Mouse (Mus musculus) megakaryocyte progenitor cell, adult 5-6 weeks (primary cell): ENCODE data around the gene Sorcs3. TPM values are rescaled to one million over a fixed set of nuclear protein-coding genes. Genes with fewer than 3 reads are reported as not detected.

Experiments used
- ATAC-seq: replicated peaks from 2 replicates; pipeline ENCODE4 v1.8.0; 2016; ENCODE audit warnings: mild to moderate bottlenecking, moderate TSS enrichment, inconsistent platforms; ENCODE audit not compliant: poor library complexity
- total RNA-seq, 2 experiments: library from RNA; stranded (forward) in 1 of 2; stranded (reverse) in 1 of 2; fragments of 157-497, 149-512 nt in 1 of 2; fragments of 200-1000 nt in 1 of 2; gene quantifications; 2 replicates each; pipeline versions ENCODE4 v1.2.3 to v1.2.4; 2015 to 2017

The Sorcs3 gene
- total RNA-seq (2015) (not detected in 2 replicates), total RNA-seq (2017) (0.21 TPM in 1 of 2 replicates, not detected in the other)

- no peak for ATAC-seq
Observed at GRCm38 (mm10) chr19:48205929-48206814, at the start of gene Sorcs3. Gene Sorcs3 (plus strand): TSS chr19:48206025.

GRCm38 (mm10) chr19:48165341-48165740 is 40.5 kb upstream of the Sorcs3 start:
- ATAC-seq, result no peak

DNA sequence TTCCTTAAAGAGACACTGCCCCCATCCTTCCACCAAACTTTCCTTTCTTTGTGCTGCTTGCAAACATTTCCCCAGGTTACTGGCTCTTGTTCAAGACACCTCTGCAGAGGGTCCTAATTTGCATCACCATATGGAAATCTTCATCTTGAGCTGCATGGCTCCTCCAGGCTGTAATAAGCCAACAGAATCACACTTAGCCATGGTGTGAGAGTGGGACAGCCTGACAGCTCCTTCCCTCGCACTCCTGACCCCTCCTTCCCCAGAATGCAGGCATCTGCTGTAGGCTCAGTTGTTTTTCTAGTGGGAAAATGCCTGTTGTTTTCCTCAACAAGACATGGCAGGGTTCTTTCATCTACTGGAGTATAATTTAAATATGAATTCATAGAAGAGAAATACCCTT is 38.7 kb upstream of the Sorcs3 start:
- no peak for ATAC-seq

DNA sequence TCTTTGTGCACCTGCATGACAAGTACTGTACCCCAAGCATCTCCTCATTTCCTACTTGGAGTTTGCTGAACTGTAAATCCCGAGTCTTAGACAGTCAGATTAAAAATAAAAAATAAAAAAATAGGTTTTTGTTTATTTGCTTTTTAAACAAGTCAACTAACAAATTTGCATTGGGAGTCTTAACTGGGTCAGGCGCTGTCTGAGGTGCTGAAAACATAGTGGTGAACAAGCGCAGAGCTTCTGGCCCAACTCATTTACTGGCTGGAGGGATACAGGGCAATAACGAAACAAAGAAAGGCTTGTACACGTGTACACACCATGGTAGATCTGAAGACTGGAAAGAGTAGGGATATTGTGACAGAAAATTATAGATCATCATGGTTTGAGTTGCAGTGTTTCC is 37.5 kb upstream of the Sorcs3 start:
- ATAC-seq, result no peak

DNA sequence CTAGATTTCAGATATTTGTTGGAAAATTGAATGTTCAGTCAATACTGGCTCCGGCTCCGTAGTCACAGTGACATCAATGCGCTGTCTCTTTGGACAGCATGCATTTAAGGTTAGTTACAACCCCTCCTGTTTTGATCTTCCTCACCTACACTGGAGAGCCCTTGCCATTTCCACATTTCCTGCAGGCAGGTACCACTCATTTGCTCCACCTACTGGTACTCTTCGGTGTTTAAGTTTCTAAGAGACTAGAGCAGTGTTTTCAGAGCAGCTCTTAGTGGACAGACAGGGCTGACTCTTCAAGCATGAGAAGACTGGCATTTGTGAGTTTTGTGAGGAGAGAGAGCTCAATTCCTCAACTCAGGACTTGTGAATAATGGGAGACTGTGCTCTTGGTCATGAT is 31.1 kb upstream of the Sorcs3 start:
- no peak for ATAC-seq

GRCm38 (mm10) chr19:48203928-48204470 is 1.8 kb upstream of the Sorcs3 start:
- peak; percentile 64; the same call in 1 of the 2 replicates for ATAC-seq

DNA sequence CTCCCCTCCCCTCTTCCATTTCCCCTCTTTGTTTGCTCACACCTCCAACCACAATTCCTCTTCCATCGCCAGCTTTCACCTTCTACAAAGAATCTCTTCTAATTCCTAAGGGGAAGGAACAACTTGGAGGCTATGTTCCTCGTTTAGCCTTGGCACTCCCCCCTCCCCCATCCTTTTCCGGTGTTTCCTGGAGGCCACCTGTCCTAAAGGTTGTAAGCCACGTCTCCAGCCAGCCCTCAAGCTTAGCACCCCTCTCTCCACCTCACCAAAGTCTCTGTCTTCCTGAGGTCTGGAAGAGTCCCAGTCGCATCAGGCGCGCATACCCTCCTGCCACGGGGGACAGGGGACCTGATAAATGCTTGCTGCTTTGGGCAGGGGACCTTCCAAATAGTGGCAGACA is 1.3 kb upstream of the Sorcs3 start:
- no peak for ATAC-seq

DNA sequence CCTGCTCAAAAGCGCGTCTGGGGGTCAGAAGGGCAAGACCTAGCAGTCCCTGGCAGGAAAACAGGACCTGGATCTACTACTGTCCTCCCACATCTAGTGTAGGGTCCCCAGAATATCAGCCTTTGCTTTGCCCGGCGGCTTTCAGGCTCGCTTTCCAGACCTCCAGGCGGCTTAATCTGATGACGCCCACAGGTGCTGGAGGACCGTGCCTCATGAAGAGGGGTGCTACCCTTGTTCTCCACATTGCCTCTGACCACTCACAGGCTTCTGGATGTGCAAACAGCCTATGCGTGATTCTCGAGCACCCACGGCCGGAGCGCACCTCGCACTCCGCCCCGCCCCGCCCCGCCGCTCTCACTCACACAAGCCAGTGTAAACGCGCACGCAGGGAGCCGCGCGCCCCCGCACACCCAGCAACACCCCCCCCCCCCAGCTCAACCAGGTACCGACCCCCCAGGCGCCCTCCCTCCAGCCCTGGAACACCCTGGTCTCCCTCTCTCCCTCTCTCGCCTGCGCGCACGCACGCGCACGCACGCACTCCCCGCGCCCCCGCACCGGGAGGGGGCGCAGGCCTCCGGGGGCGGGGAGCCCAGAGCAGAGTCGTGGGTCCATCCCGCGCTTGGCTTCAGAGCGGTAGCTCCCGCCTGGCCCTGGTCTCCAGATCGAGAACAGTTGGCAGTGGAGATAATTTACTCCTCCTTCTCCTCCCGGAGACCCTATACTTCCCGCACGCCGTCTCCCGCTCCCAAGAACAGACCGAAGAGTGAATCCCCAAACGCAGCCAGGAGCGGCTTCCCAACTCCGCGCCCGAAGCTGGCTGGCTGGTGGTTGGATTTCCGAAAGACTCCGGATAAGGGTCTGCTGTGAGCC is 698 bp upstream of the Sorcs3 start:
- no peak for ATAC-seq

DNA sequence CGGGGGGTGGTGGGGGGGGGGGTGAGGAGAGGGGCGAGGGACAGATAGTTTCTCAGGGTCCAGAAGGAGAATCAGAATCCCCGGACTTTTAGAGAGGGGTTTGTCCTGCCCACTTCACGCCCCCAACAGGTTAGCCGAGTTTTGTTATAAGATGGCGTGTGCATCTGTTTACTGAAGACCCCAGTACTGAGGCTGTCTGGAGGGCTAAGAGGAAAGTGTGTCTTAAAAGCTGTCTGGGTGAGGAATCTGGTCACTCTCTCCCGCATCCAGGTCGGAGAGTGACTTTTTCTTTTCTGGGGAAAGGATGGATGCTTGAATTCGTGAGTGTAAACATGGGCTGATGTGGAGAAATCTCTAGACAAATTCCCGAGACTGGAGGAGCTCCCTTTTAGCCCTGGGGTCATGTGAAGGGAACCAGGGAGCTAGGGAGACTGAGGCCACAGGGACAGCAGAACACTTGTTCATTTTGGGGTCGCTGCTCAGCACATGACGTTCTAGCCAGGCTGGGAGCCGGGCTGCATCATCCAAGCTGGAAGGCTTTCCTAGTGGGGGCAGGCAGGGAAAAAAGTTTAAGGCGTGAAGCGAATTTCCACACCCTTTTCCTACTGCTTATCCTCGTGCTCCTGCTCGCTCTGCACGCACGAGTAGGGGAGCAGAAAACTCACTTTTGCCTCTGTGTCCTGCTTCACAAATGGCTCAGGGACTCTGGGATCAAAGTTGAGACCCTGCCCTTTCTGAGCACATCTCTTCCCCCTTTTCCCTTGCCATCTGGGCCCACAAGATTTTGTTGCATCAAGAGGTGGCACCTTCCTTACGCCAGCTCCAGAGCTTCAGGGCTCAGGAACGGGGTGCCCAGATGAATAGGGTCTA is 1.3 kb downstream of the Sorcs3 start:
- ATAC-seq, result no peak

- no peak for ATAC-seq
Observed at GRCm38 (mm10) chr19:48207731-48208370, 2.0 kb downstream of the Sorcs3 start.

GRCm38 (mm10) chr19:48215379-48215778 is 9.6 kb downstream of the Sorcs3 start:
- ATAC-seq, result no peak

DNA sequence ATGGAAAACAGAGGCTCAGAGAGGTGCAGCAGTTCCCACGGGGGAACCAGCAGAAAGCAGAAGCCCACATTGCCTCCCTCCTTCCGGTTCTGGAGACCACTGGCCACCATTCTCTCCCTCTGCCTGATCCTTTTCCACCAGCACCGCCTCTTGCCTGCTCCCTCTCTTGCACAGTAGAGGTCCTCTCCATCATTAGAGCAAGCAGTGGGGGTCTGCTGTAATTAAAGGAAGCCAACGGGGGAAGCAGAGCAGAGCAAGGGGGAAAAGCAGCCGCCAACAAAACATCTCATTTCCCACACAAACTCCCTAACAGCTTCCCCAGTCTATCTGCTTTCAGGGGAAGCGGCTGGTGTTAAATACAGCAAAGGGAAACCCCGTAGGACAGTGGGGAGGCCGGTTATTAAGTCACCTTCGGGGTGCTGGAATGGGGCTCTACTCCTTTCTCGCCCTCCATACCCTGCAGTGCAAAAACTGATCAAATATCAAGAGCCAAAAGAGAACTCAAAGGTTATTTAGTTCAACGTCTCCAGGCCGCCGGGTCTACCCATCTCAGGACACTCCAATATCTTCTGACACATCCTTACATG is 32.1 kb downstream of the Sorcs3 start:
- ATAC-seq, result no peak

- no peak for ATAC-seq
Observed at GRCm38 (mm10) chr19:48238391-48238790, 32.6 kb downstream of the Sorcs3 start.

DNA sequence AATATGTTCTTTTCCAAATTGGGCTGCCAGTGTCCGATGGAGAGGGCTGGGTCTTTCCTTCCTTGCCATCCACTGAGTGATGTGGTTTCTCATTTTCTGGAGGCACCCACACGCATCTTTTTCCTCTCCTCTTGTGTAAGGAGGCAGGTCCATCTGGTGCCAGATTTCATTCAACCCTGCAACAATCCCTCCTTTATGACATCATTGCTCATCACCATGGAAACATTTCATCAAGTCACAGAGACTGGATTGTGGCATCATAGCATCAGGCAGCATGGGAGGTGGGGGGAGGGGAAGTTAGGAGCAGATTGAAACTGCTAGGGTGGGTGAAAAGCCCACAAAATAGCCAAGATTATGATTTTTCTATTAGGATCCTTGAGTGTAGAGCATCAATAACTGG is 35.1 kb downstream of the Sorcs3 start:
- no peak for ATAC-seq

DNA sequence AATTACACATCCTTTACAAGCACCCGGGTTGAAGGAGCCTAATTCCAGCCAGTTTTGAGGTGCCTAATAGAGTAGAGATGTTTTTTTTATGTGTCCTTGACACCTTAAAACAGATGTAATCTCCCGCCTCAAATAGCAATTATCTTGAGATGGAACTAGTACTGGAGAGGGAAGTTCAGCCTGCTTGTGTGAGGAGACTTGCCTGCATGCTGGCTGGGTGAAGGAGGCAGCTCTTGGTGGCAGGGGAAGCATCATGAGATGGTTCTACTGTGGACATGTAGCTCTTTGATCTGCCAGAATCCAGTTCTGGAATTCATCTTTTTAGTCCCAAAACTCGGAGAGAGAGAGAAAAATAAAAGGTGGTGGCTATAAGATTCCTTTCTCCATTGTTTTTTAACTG is 38.2 kb downstream of the Sorcs3 start:
- ATAC-seq, result no peak

DNA sequence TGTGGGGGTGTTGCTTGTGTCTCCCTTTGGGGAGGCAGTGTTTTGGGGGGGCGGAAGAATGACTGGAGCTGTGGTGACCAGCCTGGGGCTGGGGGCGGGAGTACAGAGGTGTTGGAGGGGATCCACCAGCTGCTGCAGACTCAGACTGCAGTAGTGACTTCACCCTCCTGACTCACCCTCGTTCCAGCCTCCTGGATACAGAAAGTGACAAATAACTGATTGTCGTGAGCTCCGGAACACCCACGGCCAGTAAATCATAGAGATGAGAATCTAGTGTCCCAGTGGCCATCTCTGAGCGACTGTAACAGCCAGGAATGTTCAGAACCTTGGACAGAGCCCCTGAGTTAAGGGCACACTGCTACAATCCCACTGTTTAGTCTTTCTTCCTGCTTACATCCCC is 53.4 kb downstream of the Sorcs3 start:
- ATAC-seq, result no peak

DNA sequence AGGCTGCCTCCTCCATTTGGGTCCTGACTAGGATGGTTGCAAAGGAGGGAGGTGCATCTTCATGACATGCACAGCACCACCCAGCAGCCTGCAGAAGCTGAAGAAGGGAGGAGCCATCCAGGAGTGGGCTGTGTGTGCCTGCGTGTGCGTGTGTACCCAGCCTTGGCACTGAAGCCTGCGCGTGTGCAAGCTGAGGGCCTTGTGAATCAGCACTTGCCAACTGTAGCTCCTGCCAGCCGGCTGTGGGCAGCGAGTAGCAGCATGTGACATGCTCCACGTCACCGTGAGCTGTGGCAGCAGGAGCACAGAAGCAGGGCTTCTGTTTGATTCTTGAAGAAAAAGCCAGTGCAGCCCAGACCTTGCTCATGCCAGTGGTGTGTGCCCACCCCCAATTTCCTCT is 54.8 kb downstream of the Sorcs3 start:
- ATAC-seq, result no peak

GRCm38 (mm10) chr19:48263750-48264149 is 57.9 kb downstream of the Sorcs3 start:
- no peak for ATAC-seq

DNA sequence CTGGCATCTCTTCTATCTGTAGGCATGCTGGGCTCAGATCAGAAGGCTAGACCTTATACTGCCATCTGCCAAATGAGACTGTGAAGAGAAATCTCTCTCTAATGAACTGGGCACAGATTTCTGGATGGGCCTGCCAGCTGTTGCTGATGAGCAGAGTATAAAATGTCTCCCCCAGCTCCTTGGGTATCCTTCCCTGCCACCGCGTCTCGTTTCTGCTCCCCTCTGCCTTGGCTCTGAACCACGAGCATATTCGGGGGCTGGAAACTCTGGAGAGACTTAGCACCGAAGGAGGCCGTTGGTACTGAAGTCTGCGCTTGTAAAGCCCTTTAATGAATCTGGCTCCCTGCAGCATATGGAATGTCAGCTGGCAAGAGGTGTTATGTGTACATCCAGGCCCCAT is 74.4 kb downstream of the Sorcs3 start:
- ATAC-seq, result no peak

DNA sequence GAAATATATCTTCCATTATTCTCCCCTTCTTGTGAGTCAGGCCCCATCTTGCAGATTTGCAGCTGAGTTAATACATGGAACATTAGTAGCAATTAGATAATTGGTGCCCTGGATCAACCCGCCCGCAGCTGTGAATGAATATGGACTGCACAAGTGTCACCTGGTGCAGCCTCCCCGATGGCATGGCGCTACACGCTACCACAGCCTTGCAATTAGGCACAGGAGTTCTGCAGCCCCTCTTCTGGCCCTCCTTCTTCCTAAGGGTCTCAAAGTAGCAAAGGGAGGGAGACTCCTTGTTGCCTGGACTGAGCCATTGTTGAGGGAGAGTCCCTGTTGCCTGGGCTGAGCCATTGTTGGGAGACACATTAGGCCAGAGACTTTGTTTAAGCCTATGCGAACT is 76.4 kb downstream of the Sorcs3 start:
- ATAC-seq, result no peak
